Mouse (Mus musculus): ENCODE measurements around the gene Timm17a.

Timm17a gene

GRCm38 (mm10) chr1:135271371-135271770 lies 42.2 kb downstream of the Timm17a start:
- DNase-seq, result no peak

GRCm38 (mm10) chr1:135267663-135268446 lies 45.7 kb downstream of the Timm17a start:
- no peak for DNase-seq

GRCm38 (mm10) chr1:135265834-135266233 lies 47.7 kb downstream of the Timm17a start:
- DNase-seq, result no peak

- DNase-seq, result no peak
These were observed 50.3 kb downstream of the Timm17a start for GRCm38 (mm10) chr1:135263316-135263715.

GRCm38 (mm10) chr1:135262329-135262728 lies 51.2 kb downstream of the Timm17a start:
- DNase-seq, result no peak

GRCm38 (mm10) chr1:135260931-135261330 lies 52.6 kb downstream of the Timm17a start:
- peak; percentile 71 for DNase-seq

GRCm38 (mm10) chr1:135259128-135259436 lies 54.5 kb downstream of the Timm17a start:
- peak; percentile 91 for DNase-seq

GRCm38 (mm10) chr1:135258380-135259127 lies 55.0 kb downstream of the Timm17a start, which contains the start of gene Elf3:
Gene Elf3 (minus strand): TSS chr1:135258568.
- peak; percentile 83 for DNase-seq

GRCm38 (mm10) chr1:135256299-135256698 lies 57.3 kb downstream of the Timm17a start:
- DNase-seq, result peak; percentile 81

- peak; percentile 51 for DNase-seq
These were observed 60.7 kb downstream of the Timm17a start for GRCm38 (mm10) chr1:135252854-135253253.

GRCm38 (mm10) chr1:135251405-135251804 lies 62.2 kb downstream of the Timm17a start:
- DNase-seq, result no peak

GRCm38 (mm10) chr1:135250706-135251105 lies 62.9 kb downstream of the Timm17a start:
- DNase-seq, result no peak

GRCm38 (mm10) chr1:135248434-135248850 lies 65.1 kb downstream of the Timm17a start:
- peak; percentile 84 for DNase-seq

Measured in lung, postnatal 10 days (tissue).